ENCODE assay signal across 20 mouse cellular contexts in genomic region chr8:127124795-127125194, GRCm38 (mm10).
A peak's percentile ranks its signal among the peaks of the same experiment; 100 is the strongest.
DNase-seq lines count a peak whose midpoint lies in the region; ATAC-seq and TF ChIP-seq lines count a peak whose summit lies in the region.
"Had no signal": no experiment of that assay in that cellular context is flagged by ENCODE, and none has a peak within 500 bp of the region (broad histone marks: within the 10 kb centered on the region; RNA-seq: fewer than 3 reads in every experiment).

No protein-coding gene starts in this region.

- H3K4me1 ChIP-seq in liver, postnatal 0 days (ENCODE audit: insufficient read depth), result peaks cover 16% of the 10 kb centered on the region
- H3K4me1 ChIP-seq in liver, embryonic 11.5 days (replicated peaks; ENCODE audit: control insufficient read depth, insufficient read depth, low read length), result peaks cover 12% of the 10 kb centered on the region
- H3K4me1 ChIP-seq in embryonic facial prominence, embryonic 13.5 days, result peaks cover 79% of the 10 kb centered on the region
- H3K4me1 ChIP-seq in forebrain, embryonic 10.5 days, result peaks cover 76% of the 10 kb centered on the region

- no peak for TF ChIP-seq EP300 in liver, postnatal 0 days (IDR thresholded peaks at IDR 0.05; ENCODE audit: low read depth)

- no peak overlapping the region for H3K4me3 ChIP-seq in liver, postnatal 0 days (ENCODE audit: low read depth, low read length)
- no peak overlapping the region for H3K4me3 ChIP-seq in liver, embryonic 11.5 days (ENCODE audit: low read depth, low read length)
- H3K4me3 ChIP-seq in embryonic facial prominence, embryonic 13.5 days, result no peak overlapping the region
- no peak overlapping the region for H3K4me3 ChIP-seq in forebrain, embryonic 10.5 days
- H3K4me3 ChIP-seq: forebrain, embryonic 15.5 days; heart, adult 2 months; heart, embryonic 15.5 days; hindbrain, embryonic 10.5 days; limb, embryonic 12.5 days; neural tube, embryonic 15.5 days had no signal

- DNase-seq in liver, postnatal 0 days, result no peak
- no peak for DNase-seq in liver, embryonic 11.5 days (ENCODE audit: low spot score)
- DNase-seq in Muller cell, postnatal 12 days (ENCODE audit: inconsistent ontology term), result peak; percentile 59
- peak; percentile 65 for DNase-seq in lung, postnatal 36 days
- no peak for DNase-seq in c-Kit-positive CD71-positive TER-119-positive erythroid progenitor cells, embryonic 14.5 days (ENCODE audit: low spot score)
- DNase-seq in forebrain, embryonic 10.5 days (ENCODE audit: extremely low spot score, low spot score), result no peak
- DNase-seq: cerebellum, adult 18-20 months; heart, adult 2 months; kidney, adult 8-10 months; kidney, postnatal 4 days; right cerebral cortex, postnatal 4 days; thymus, postnatal 4 days had no signal

- no peaks in the 10 kb centered on the region for H3K9me3 ChIP-seq in liver, postnatal 0 days (ENCODE audit: low read length)
- no peaks in the 10 kb centered on the region for H3K9me3 ChIP-seq in liver, embryonic 11.5 days (ENCODE audit: control insufficient read depth, low read length)
- no peaks in the 10 kb centered on the region for H3K9me3 ChIP-seq in embryonic facial prominence, embryonic 13.5 days
- no peaks in the 10 kb centered on the region for H3K9me3 ChIP-seq in forebrain, embryonic 10.5 days
- H3K9me3 ChIP-seq: forebrain, embryonic 15.5 days; heart, embryonic 15.5 days; hindbrain, embryonic 10.5 days; limb, embryonic 12.5 days; neural tube, embryonic 15.5 days had no signal

- H3K27me3 ChIP-seq in liver, postnatal 0 days (ENCODE audit: insufficient read depth, low read length), result no peaks in the 10 kb centered on the region
- no peaks in the 10 kb centered on the region for H3K27me3 ChIP-seq in liver, embryonic 11.5 days (replicated peaks; ENCODE audit: control insufficient read depth, insufficient read depth, low read length)
- no peaks in the 10 kb centered on the region for H3K27me3 ChIP-seq in embryonic facial prominence, embryonic 13.5 days
- H3K27me3 ChIP-seq in forebrain, embryonic 10.5 days (ENCODE audit: poor library complexity, severe bottlenecking), result no peaks in the 10 kb centered on the region
- H3K27me3 ChIP-seq: forebrain, embryonic 15.5 days; heart, embryonic 15.5 days; limb, embryonic 12.5 days; neural tube, embryonic 15.5 days had no signal

- H3K9ac ChIP-seq in liver, postnatal 0 days (replicated peaks), result no peak overlapping the region
- H3K9ac ChIP-seq in liver, embryonic 11.5 days (ENCODE audit: low read depth, low read length), result no peak overlapping the region
- no peak overlapping the region for H3K9ac ChIP-seq in embryonic facial prominence, embryonic 13.5 days
- H3K9ac ChIP-seq: forebrain, embryonic 15.5 days; heart, embryonic 15.5 days; limb, embryonic 12.5 days; liver, embryonic 14.5 days; neural tube, embryonic 15.5 days had no signal

- no peak overlapping the region for H3K4me2 ChIP-seq in liver, postnatal 0 days (ENCODE audit: low read depth, low read length)
- H3K4me2 ChIP-seq in liver, embryonic 11.5 days, result no peak overlapping the region
- H3K4me2 ChIP-seq in embryonic facial prominence, embryonic 13.5 days, result peak overlapping the region; percentile 26; the same call in 1 of the 2 replicates
- H3K4me2 ChIP-seq: forebrain, embryonic 15.5 days; heart, embryonic 15.5 days; limb, embryonic 12.5 days; neural tube, embryonic 15.5 days had no signal

- peak overlapping the region; percentile 6; the same call in 1 of the 2 replicates for H3K27ac ChIP-seq in liver, postnatal 0 days (ENCODE audit: low read depth)
- H3K27ac ChIP-seq in liver, embryonic 11.5 days (ENCODE audit: low read depth, low read length), result no peak overlapping the region
- H3K27ac ChIP-seq in embryonic facial prominence, embryonic 13.5 days, result 0 out of 2 replicates have a peak overlapping the region, but pooled peaks have one; percentile 55
- no peak overlapping the region for H3K27ac ChIP-seq in forebrain, embryonic 10.5 days
- H3K27ac ChIP-seq: forebrain, embryonic 15.5 days; heart, adult 2 months; limb, embryonic 12.5 days; liver, embryonic 14.5 days; neural tube, embryonic 15.5 days had no signal

- 24% methylated on average over 8 of the region's 8 CpGs for WGBS in liver, postnatal 0 days (ENCODE audit: insufficient replicate concordance)
- 69% methylated on average over 8 of the region's 8 CpGs for WGBS in liver, embryonic 11.5 days
- WGBS in embryonic facial prominence, embryonic 13.5 days, result 21% methylated on average over 8 of the region's 8 CpGs
- WGBS in forebrain, embryonic 10.5 days, result 64% methylated on average over 8 of the region's 8 CpGs

- ATAC-seq in liver, postnatal 0 days, result no peak
- ATAC-seq in liver, embryonic 11.5 days (replicated peaks; ENCODE audit: low FRiP score), result no peak
- ATAC-seq in embryonic facial prominence, embryonic 13.5 days (ENCODE audit: insufficient number of reproducible peaks, insufficient read depth, low FRiP score, low TSS enrichment, low read depth), result 0 out of 2 replicates have a peak, but pooled peaks have one; percentile 23
- ATAC-seq: forebrain, embryonic 15.5 days; inflammation-experienced regulatory T-cells, adult 6 months had no signal

- no peak for TF ChIP-seq CTCF in liver, postnatal 0 days (IDR thresholded peaks at IDR 0.05; ENCODE audit: low read depth)

- no peaks in the 10 kb centered on the region for H3K36me3 ChIP-seq in liver, postnatal 0 days (replicated peaks; ENCODE audit: insufficient read depth, low read length)
- H3K36me3 ChIP-seq in liver, embryonic 11.5 days (ENCODE audit: control insufficient read depth, insufficient read depth, low read length), result no peaks in the 10 kb centered on the region
- H3K36me3 ChIP-seq in embryonic facial prominence, embryonic 13.5 days, result no peaks in the 10 kb centered on the region
- no peaks in the 10 kb centered on the region for H3K36me3 ChIP-seq in forebrain, embryonic 10.5 days (replicated peaks)
- H3K36me3 ChIP-seq: forebrain, embryonic 15.5 days; heart, embryonic 15.5 days; hindbrain, embryonic 10.5 days; limb, embryonic 12.5 days; neural tube, embryonic 15.5 days had no signal

Comparison
In these comparisons a context has a peak if more than half of its experiments do, and no peak if none do; other contexts are left out.
1. H3K27ac ChIP-seq: peak in liver, postnatal 0 days (single experiment) and embryonic facial prominence, embryonic 13.5 days (single experiment); none in liver, embryonic 11.5 days (single experiment) and forebrain, embryonic 10.5 days (single experiment).
2. DNase-seq: peak in Muller cell, postnatal 12 days (single experiment) and lung, postnatal 36 days (single experiment); none in liver, postnatal 0 days (single experiment), liver, embryonic 11.5 days (single experiment), c-Kit-positive CD71-positive TER-119-positive erythroid progenitor cells, embryonic 14.5 days (single experiment) and forebrain, embryonic 10.5 days (single experiment).